24 mouse cellular contexts compared by ENCODE assay signal in genomic region chr9:34646831-34647230, GRCm38 (mm10).
DNase-seq lines count a peak whose midpoint lies in the region.
"Had no signal": no experiment of that assay in that cellular context is flagged by ENCODE, and none has a peak within 500 bp of the region (broad histone marks: within the 10 kb centered on the region; RNA-seq: fewer than 3 reads in every experiment).

No protein-coding gene starts in this region.

- H3K36me3 ChIP-seq in embryonic facial prominence, embryonic 10.5 days (replicated peaks) = no peaks in the 10 kb centered on the region
- H3K36me3 ChIP-seq: forebrain, embryonic 10.5 days; heart, embryonic 12.5 days; hindbrain, embryonic 15.5 days; limb, embryonic 13.5 days; lung, embryonic 15.5 days; midbrain, embryonic 12.5 days; neural tube, embryonic 13.5 days had no signal

- intact Hi-C loops in heart, postnatal 14 days (cut with DNase I) = no loop called here

- H3K27me3 ChIP-seq in embryonic facial prominence, embryonic 10.5 days (replicated peaks; ENCODE audit: low read depth, poor library complexity, severe bottlenecking) = no peaks in the 10 kb centered on the region
- H3K27me3 ChIP-seq: hindbrain, embryonic 15.5 days; limb, embryonic 13.5 days; lung, embryonic 15.5 days; midbrain, embryonic 12.5 days; neural tube, embryonic 13.5 days had no signal

- peak; percentile 54 for DNase-seq in heart, adult 11 months
- DNase-seq in heart, postnatal 14 days = no peak
- peak; percentile 18 for DNase-seq in embryonic facial prominence, embryonic 10.5 days (ENCODE audit: low spot score)
- peak; percentile 67 for DNase-seq in hindlimb bud, embryonic 11.5 days (ENCODE audit: extremely low spot score, low read depth, low spot score)
- DNase-seq in cerebellum, adult 18-20 months = no peak
- DNase-seq in thymus, postnatal 4 days = no peak
- DNase-seq in gastrocnemius, postnatal 4 days (ENCODE audit: low spot score in 2 of 2) = no peak
- DNase-seq: adrenal gland, postnatal 25 days; cerebellum, adult 11-12 months; cerebellum, postnatal 10 days; gastrocnemius, postnatal 14 days; heart, adult 2 months; kidney, adult 18-20 months; kidney, postnatal 36 days; thymus, adult 2 months; thymus, postnatal 36 days had no signal

- H3K27ac ChIP-seq in embryonic facial prominence, embryonic 10.5 days (replicated peaks) = no peak overlapping the region
- H3K27ac ChIP-seq: forebrain, embryonic 10.5 days; heart, adult 2 months; hindbrain, embryonic 15.5 days; layer of hippocampus, adult 2 months; limb, embryonic 13.5 days; lung, embryonic 15.5 days; midbrain, embryonic 12.5 days; neural tube, embryonic 13.5 days had no signal

- 54% methylated on average over 9 of the region's 9 CpGs for WGBS in embryonic facial prominence, embryonic 10.5 days

- H3K9me3 ChIP-seq in embryonic facial prominence, embryonic 10.5 days = no peaks in the 10 kb centered on the region
- H3K9me3 ChIP-seq: forebrain, embryonic 10.5 days; heart, embryonic 12.5 days; hindbrain, embryonic 15.5 days; limb, embryonic 13.5 days; lung, embryonic 15.5 days; midbrain, embryonic 12.5 days; neural tube, embryonic 13.5 days had no signal

- H3K4me3 ChIP-seq in embryonic facial prominence, embryonic 10.5 days = no peak overlapping the region
- H3K4me3 ChIP-seq: forebrain, embryonic 10.5 days; heart, adult 2 months; heart, embryonic 12.5 days; hindbrain, embryonic 15.5 days; layer of hippocampus, adult 2 months; limb, embryonic 13.5 days; lung, embryonic 15.5 days; midbrain, embryonic 12.5 days; neural tube, embryonic 13.5 days had no signal

- H3K4me1 ChIP-seq in embryonic facial prominence, embryonic 10.5 days = peaks cover 9% of the 10 kb centered on the region; the same call in 1 of the 2 replicates
- H3K4me1 ChIP-seq: heart, embryonic 12.5 days; lung, embryonic 15.5 days had no signal

Comparison
In these comparisons a context has a peak if more than half of its experiments do, and no peak if none do; other contexts are left out.
1. DNase-seq: peak in heart, adult 11 months (single experiment), embryonic facial prominence, embryonic 10.5 days (single experiment) and hindlimb bud, embryonic 11.5 days (single experiment); none in heart, postnatal 14 days (0 of 2), cerebellum, adult 18-20 months (0 of 2), thymus, postnatal 4 days (single experiment) and gastrocnemius, postnatal 4 days (0 of 2).